Mouse (Mus musculus): ENCODE data around the gene Phf1. TPM values are rescaled to one million over a fixed set of nuclear protein-coding genes. Genes with fewer than 3 reads are reported as not detected.
A peak's percentile ranks its signal among the peaks of the same experiment; 100 is the strongest.

The Phf1 gene
- polyA plus RNA-seq, 1 experiment from 2014 or later, result 7.5 TPM

- Histone ChIP-seq H3K4me3 (ENCODE audit: low read depth, low read length) (peak overlapping the region; percentile 38), H3K4me1 (ENCODE audit: insufficient read depth) (peaks cover 38% of the 10 kb centered on the region), H3K9ac (peak overlapping the region; percentile 55), H3K27ac (ENCODE audit: low read depth) (peak overlapping the region; percentile 65; the same call in 1 of the 2 replicates), H3K27me3 (ENCODE audit: insufficient read depth, low read length) (no peaks in the 10 kb centered on the region), H3K36me3 (ENCODE audit: insufficient read depth) (peaks cover 20% of the 10 kb centered on the region; the same call in 1 of the 2 replicates), H3K9me3 (ENCODE audit: low read depth, low read length) (no peaks in the 10 kb centered on the region), H3K4me2 (peak overlapping the region; percentile 77)
- TF ChIP-seq CTCF (IDR thresholded peaks at IDR 0.05; ENCODE audit: low read depth), result no peak
- ATAC-seq (ENCODE audit: insufficient read depth), result peak; percentile 63
- WGBS, result 2% methylated on average over 10 of the region's 11 CpGs
- peak; percentile 90 for DNase-seq
Measured at GRCm38 (mm10) chr17:26951406-26951805, 18.6 kb downstream of the Phf1 start.

- Histone ChIP-seq H3K36me3 (ENCODE audit: insufficient read depth) (peaks cover 26% of the 10 kb centered on the region; the same call in 1 of the 2 replicates), H3K4me3 (ENCODE audit: low read depth, low read length) (peak overlapping the region; percentile 38), H3K4me1 (ENCODE audit: insufficient read depth) (peaks cover 38% of the 10 kb centered on the region), H3K4me2 (peak overlapping the region; percentile 77), H3K9me3 (ENCODE audit: low read depth, low read length) (no peaks in the 10 kb centered on the region), H3K27ac (ENCODE audit: low read depth) (0 out of 2 replicates have a peak overlapping the region, but pooled peaks have one; percentile 2), H3K9ac (peak overlapping the region; percentile 55), H3K27me3 (ENCODE audit: insufficient read depth, low read length) (no peaks in the 10 kb centered on the region)
- TF ChIP-seq CTCF (IDR thresholded peaks at IDR 0.05; ENCODE audit: low read depth), result no peak
- WGBS, result 10% methylated on average over 23 of the region's 23 CpGs
- DNase-seq (peak; percentile 17), ATAC-seq (ENCODE audit: insufficient read depth) (peak; percentile 39)
Measured at GRCm38 (mm10) chr17:26951952-26952877, 19.4 kb downstream of the Phf1 start.

DNA sequence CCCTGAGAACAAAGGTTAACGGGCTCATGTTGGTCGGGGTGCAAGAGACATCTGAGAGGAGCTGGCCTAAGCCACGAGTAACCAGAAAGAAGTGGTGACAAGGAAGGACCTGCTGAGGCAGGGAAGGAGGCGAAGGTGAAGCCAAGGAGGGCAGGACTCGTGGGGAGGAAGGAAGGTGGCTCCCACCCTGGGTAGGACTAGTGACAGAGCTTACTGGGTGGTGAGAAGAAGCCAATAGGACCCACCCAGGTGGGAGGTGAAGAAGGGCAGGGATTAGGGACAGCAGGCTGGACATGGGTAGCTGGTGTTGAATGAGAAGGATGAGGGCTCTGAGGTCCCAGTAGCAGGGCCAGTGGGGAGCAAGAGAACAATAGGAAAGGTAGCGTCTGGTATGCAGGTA lies 20.3 kb downstream of the Phf1 start:
- Histone ChIP-seq H3K4me1 (ENCODE audit: insufficient read depth) (peaks cover 32% of the 10 kb centered on the region), H3K27me3 (ENCODE audit: insufficient read depth, low read length) (no peaks in the 10 kb centered on the region), H3K9ac (0 out of 2 replicates have a peak overlapping the region, but pooled peaks have one; percentile 47), H3K4me2 (peak overlapping the region; percentile 77), H3K36me3 (ENCODE audit: insufficient read depth) (peaks cover 36% of the 10 kb centered on the region), H3K4me3 (ENCODE audit: low read depth, low read length) (no peak overlapping the region), H3K9me3 (ENCODE audit: low read depth, low read length) (no peaks in the 10 kb centered on the region), H3K27ac (ENCODE audit: low read depth) (no peak overlapping the region)
- 31% methylated on average over 6 of the region's 6 CpGs for WGBS
- DNase-seq (no peak), ATAC-seq (ENCODE audit: insufficient read depth) (no peak)
- TF ChIP-seq CTCF (IDR thresholded peaks at IDR 0.05; ENCODE audit: low read depth), result no peak

DNA sequence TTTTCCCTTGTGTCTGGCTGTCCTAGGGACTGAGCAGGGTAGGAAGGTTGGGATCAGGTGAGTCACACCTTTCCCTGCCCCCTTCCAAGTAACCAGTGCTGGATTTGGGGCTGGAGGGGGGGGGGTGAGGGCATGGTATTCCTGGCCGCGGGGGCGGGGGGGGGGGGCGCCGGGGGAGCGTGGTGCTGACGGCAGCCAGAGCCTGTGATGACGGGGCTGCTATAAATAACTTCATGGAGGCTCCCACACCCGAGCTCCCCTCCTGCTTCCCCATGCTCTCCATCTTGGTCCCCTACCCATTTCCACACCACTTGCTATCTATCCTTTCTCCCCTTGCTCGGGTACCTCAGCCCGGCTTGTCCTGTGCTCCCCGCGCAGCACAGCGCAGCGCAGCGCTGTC lies 20.9 kb downstream of the Phf1 start:
- H3K27me3 ChIP-seq (ENCODE audit: insufficient read depth, low read length), result no peaks in the 10 kb centered on the region
- H3K4me1 ChIP-seq (ENCODE audit: insufficient read depth), result peaks cover 32% of the 10 kb centered on the region
- H3K9me3 ChIP-seq (ENCODE audit: low read depth, low read length), result no peaks in the 10 kb centered on the region
- WGBS, result 11% methylated on average over 16 of the region's 16 CpGs
- H3K9ac ChIP-seq, result peak overlapping the region; percentile 47
- peak overlapping the region; percentile 77 for H3K4me2 ChIP-seq
- TF ChIP-seq CTCF (IDR thresholded peaks at IDR 0.05; ENCODE audit: low read depth), result no peak
- peak overlapping the region; percentile 14 for H3K4me3 ChIP-seq (ENCODE audit: low read depth, low read length)
- ATAC-seq (ENCODE audit: insufficient read depth), result no peak
- peak; percentile 30 for DNase-seq
- H3K36me3 ChIP-seq (ENCODE audit: insufficient read depth), result peaks cover 41% of the 10 kb centered on the region
- H3K27ac ChIP-seq (ENCODE audit: low read depth), result peak overlapping the region; percentile 42; the same call in 1 of the 2 replicates

DNA sequence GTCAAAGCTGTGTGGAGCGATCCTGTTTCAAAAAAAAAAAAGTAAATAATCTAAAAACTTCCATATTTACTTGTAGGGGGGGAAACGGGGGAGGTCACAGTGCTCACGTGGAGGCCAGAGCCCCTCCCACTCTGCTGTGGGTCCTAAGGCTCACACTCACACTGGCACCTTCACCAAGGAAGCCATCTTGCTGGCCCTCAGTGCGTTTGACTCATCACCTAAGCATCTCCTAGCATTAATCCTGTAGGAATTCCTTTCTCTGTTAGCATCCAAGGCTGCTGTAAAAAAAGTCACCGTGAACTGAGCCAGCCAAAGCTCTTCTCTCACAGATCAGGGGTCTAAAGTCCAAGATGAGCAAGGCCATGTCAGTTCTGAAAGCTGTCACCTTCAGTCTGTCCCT lies 23.5 kb downstream of the Phf1 start:
- H3K36me3 ChIP-seq (ENCODE audit: insufficient read depth), result peaks cover 66% of the 10 kb centered on the region
- WGBS, result 67% methylated on average over 5 of the region's 5 CpGs
- no peak overlapping the region for H3K4me2 ChIP-seq
- H3K27ac ChIP-seq (ENCODE audit: low read depth), result no peak overlapping the region
- H3K27me3 ChIP-seq (ENCODE audit: insufficient read depth, low read length), result no peaks in the 10 kb centered on the region
- no peak for DNase-seq
- H3K9me3 ChIP-seq (ENCODE audit: low read depth, low read length), result no peaks in the 10 kb centered on the region
- H3K9ac ChIP-seq, result no peak overlapping the region
- TF ChIP-seq CTCF (IDR thresholded peaks at IDR 0.05; ENCODE audit: low read depth), result no peak
- no peak for ATAC-seq (ENCODE audit: insufficient read depth)
- peaks cover 21% of the 10 kb centered on the region for H3K4me1 ChIP-seq (ENCODE audit: insufficient read depth)
- H3K4me3 ChIP-seq (ENCODE audit: low read depth, low read length), result no peak overlapping the region

DNA sequence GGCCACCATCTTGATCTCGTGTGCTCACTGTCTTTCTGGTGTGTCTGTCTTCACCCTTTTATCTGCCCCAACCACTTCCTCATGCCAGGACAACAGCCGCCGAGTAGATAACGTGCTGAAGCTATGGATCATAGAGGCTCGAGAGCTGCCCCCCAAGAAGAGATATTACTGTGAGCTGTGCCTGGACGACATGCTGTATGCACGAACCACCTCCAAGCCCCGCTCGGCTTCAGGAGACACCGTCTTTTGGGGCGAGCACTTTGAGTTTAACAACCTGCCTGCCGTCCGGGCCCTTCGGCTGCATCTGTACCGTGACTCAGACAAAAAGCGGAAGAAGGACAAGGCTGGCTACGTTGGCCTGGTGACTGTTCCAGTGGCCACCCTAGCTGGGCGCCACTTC lies 24.0 kb downstream of the Phf1 start:
- WGBS, result 79% methylated on average over 18 of the region's 18 CpGs

DNA sequence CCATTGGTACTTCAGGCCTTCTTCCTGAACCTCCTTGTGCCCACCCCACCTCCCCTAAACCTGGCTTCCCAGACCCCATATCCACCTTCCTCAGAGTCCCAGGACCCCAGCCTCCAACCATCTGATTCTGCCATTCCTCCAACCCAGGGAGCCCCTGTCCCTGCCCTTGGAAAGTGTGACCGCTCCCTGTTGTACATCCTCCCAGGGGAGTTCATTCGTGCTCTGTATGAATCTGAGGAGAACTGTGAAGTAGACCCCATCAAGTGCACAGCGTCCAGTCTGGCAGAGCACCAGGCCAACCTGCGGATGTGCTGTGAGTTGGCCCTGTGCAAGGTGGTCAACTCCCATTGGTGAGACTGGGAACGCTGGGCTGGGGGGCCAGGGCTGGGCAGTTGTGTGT lies 25.0 kb downstream of the Phf1 start:
- no peak for TF ChIP-seq CTCF (IDR thresholded peaks at IDR 0.05; ENCODE audit: low read depth)
- H3K9me3 ChIP-seq (ENCODE audit: low read depth, low read length), result no peaks in the 10 kb centered on the region
- H3K36me3 ChIP-seq (ENCODE audit: insufficient read depth), result peaks cover 79% of the 10 kb centered on the region
- no peak overlapping the region for H3K4me3 ChIP-seq (ENCODE audit: low read depth, low read length)
- peaks cover 7% of the 10 kb centered on the region for H3K4me1 ChIP-seq (ENCODE audit: insufficient read depth)
- ATAC-seq (ENCODE audit: insufficient read depth), result no peak
- 92% methylated on average over 5 of the region's 5 CpGs for WGBS
- H3K4me2 ChIP-seq, result no peak overlapping the region
- H3K27ac ChIP-seq (ENCODE audit: low read depth), result no peak overlapping the region
- no peaks in the 10 kb centered on the region for H3K27me3 ChIP-seq (ENCODE audit: insufficient read depth, low read length)
- H3K9ac ChIP-seq, result no peak overlapping the region
- no peak for DNase-seq

More for the DNA sequence above, 24.0 kb downstream of the Phf1 start:
- no peak overlapping the region for H3K4me2 ChIP-seq
- H3K9ac ChIP-seq, result no peak overlapping the region
- no peak overlapping the region for H3K27ac ChIP-seq (ENCODE audit: low read depth)
- H3K27me3 ChIP-seq (ENCODE audit: insufficient read depth, low read length), result no peaks in the 10 kb centered on the region
- no peak overlapping the region for H3K4me3 ChIP-seq (ENCODE audit: low read depth, low read length)
- ATAC-seq (ENCODE audit: insufficient read depth), result no peak
- peaks cover 17% of the 10 kb centered on the region for H3K4me1 ChIP-seq (ENCODE audit: insufficient read depth)
- TF ChIP-seq CTCF (IDR thresholded peaks at IDR 0.05; ENCODE audit: low read depth), result no peak
- no peaks in the 10 kb centered on the region for H3K9me3 ChIP-seq (ENCODE audit: low read depth, low read length)
- DNase-seq, result no peak
- peaks cover 72% of the 10 kb centered on the region for H3K36me3 ChIP-seq (ENCODE audit: insufficient read depth)
